Mouse (Mus musculus): ENCODE measurements around the gene Ajm1.
A peak's percentile ranks its signal among the peaks of the same experiment; 100 is the strongest.

Ajm1 gene

GRCm38 (mm10) chr2:25583571-25583970, 2.0 kb upstream of the Ajm1 start:
- DNase-seq (ENCODE audit: low spot score), result no peak

DNA sequence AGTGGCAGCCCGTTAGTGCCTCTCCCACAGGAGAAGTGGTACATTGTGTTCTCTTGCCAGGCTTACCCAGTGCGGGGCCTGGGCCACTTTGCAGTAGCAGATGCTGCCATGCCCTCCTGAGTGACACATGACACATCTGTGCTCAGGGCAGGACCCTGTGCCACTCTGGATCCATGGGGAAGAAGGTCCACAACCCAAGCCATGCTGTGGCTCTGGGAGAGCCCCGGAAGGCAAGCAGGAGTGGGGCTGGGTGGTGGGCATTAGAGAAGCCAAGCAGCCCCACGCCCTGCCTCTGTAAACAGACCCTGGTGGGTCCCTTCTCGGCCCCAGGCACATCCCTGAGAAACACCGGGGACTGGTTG, 1.5 kb upstream of the Ajm1 start:
- no peak for DNase-seq (ENCODE audit: low spot score)

DNA sequence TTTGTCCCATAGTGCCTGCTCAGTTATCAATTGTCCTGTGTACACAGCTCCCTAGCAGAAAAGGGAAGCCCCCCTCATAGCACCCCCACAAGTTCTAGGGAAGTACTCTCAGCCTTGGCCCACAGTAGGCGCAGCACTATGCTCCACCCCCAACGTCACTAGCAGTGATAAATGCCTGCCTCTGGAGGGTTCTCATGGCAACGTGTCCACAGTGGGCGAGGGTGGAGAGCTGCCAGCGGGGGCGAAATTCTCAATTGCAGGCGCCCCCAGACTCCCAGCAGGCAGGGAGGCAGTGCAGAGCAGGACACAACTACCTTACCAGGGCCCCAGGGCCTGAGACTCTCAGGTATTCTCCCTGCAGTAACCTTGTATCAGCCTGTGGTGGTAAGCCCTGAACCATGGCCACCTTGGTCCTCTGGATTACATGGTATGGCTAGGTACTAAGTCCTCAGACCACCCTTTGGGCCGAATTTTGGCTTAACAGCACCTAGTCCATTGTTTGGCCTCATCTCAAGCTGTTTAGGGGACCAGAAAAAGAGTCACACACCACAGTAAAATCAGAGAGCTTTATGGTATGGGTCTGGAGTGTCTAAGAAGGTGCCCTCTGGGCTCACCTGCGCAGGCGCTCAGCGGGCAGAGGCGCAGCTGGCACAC, 1.0 kb upstream of the Ajm1 start:
- DNase-seq (ENCODE audit: low spot score), result no peak

GRCm38 (mm10) chr2:25581901-25582301, 344 bp upstream of the Ajm1 start:
- DNase-seq (ENCODE audit: low spot score), result no peak

GRCm38 (mm10) chr2:25580621-25581101, 896 bp downstream of the Ajm1 start:
- no peak for DNase-seq (ENCODE audit: low spot score)

DNA sequence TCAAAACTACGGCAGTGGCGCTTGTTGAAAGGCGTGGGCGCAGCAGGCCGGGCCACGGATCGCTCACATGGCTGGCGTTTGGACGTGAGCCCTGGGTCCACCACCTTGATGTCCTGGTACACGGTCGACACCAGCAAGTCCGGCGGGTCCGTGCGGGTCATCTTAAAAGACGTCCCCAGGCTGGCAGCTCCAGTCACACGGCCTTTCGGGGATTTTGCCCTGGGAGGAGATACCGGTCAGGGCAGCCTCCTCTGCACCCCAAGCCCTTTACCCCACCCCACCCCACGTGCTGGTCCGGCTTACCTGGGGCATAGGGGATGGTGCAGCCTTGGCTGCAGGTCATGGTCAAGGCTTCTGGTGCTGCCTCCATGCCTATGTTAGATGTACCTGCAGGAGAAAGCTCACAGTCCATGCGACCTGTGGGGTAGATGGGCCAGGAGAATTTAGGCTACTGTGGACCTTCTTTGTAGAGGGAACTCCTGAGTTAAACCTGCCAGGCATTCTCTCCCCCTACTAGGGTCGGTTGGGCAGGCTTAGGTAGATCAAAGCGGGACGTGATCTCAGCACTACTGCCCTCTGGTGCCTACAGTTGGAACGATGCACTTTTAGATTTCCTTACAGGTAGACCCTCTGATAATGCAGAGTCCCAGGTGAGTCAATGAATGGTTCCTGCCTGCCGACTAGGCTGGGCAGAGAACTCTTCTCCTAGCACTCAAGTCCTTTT, 1.7 kb downstream of the Ajm1 start:
- DNase-seq (ENCODE audit: low spot score), result peak; percentile 68

- no peak for DNase-seq (ENCODE audit: low spot score)
Measured at GRCm38 (mm10) chr2:25578796-25579736, 2.5 kb downstream of the Ajm1 start.

- peak; percentile 59 for DNase-seq (ENCODE audit: low spot score)
Measured at GRCm38 (mm10) chr2:25577951-25578795, 3.4 kb downstream of the Ajm1 start.

- no peak for DNase-seq (ENCODE audit: low spot score)
Measured at GRCm38 (mm10) chr2:25576965-25577891, 4.3 kb downstream of the Ajm1 start.

- DNase-seq (ENCODE audit: low spot score), result no peak
Measured at GRCm38 (mm10) chr2:25576028-25576850, 5.3 kb downstream of the Ajm1 start.

DNA sequence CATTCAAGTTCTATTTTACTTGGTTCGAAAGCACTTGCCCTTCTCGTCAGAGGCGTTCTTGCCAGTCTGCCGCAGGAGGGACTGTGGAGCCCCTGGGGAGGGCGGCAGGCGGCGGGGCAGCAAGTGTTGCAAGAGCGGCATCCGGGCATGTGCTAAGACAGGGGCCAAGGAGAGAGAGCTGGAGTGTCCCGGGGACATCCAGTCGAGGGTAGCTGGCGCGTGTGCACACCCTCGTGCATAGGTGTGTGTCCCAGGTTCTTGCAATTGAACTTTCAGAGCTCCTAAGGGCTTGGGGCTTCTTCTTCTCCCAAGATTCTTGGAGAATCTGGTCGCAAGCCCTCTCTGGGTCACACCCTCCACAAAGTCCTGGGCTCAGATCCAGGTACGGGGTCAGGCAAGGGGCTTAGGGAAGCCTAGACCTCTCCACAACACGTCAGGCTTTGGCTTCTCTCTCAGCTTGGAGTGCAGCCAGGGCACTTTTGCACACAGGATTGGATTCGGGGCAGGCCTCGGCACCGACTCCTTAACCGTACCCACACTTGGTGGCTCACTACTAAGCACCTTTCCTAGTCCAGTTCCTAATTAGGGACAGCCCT, 6.0 kb downstream of the Ajm1 start:
- DNase-seq (ENCODE audit: low spot score), result peak; percentile 61

- DNase-seq (ENCODE audit: low spot score), result peak; percentile 99
Measured at GRCm38 (mm10) chr2:25574579-25575431, 6.8 kb downstream of the Ajm1 start, which contains the start of the genes Mamdc4 and Phpt1. Gene Mamdc4, minus strand, starts transcription at chr2:25574845. Gene Phpt1, minus strand, starts transcription at chr2:25575224.

DNA sequence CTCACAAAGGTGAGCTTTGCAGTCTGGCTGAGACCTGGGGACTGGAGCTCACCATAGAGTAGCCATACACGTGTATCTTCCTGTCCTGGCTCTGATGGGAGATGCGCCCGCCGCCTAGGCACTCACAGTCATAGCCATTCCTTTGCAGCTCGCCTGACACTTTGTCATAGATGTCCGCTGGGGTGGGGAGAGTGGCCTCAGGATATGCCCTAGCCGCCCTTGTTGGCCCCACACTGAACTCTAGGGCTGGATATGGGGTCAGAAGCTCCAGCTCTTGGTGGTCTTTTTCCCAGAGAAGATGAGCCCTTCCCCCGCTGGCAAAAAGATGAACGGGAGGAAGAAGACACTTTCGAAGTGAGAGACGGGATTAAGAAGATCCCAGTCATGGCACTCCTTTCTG, 7.4 kb downstream of the Ajm1 start:
- DNase-seq (ENCODE audit: low spot score), result no peak

DNA sequence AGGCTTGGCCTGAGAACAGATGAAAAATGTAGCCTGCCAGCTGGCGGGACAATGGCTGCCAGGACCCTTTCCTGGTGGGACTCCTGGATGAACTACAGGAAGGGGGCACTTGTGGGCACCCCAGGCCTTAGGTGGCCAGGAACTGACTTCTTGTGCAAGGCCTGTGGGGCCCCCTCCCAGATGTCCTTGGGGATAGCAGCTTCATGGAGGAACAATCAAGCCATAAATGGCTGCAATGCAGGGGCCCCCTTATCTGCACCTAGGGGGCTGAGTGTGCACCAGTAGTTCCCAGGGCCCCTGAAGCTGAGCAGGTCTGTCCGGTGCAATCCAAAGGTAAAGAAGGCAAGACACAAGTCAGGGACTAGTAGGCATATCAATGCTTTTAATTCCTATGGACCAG, 8.5 kb downstream of the Ajm1 start:
- DNase-seq (ENCODE audit: low spot score), result no peak

GRCm38 (mm10) chr2:25571221-25571620, 10.3 kb downstream of the Ajm1 start:
- DNase-seq (ENCODE audit: low spot score), result no peak

DNA sequence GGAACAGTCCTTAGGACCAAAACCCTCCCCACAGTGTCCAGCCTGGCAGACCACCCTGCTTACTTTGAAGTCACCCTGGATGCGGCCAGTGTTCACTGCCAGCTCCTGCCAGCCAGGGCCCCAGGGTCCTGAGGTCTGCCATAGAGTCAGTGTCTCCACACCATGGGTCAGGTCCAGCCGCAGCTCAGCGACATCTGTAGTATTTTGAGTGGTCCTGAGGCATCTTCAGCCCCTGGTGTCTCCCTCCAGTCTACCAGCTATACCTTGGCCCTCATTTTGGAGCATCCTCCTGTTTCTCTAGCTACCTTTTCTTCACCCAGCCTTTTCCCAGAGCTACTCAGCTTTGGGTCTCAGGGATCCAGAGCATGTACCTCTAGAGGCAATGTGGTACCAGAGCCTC, 12.2 kb downstream of the Ajm1 start:
- DNase-seq (ENCODE audit: low spot score), result no peak

- DNase-seq (ENCODE audit: low spot score), result no peak
Measured at GRCm38 (mm10) chr2:25568473-25569019, 13.0 kb downstream of the Ajm1 start.

DNA sequence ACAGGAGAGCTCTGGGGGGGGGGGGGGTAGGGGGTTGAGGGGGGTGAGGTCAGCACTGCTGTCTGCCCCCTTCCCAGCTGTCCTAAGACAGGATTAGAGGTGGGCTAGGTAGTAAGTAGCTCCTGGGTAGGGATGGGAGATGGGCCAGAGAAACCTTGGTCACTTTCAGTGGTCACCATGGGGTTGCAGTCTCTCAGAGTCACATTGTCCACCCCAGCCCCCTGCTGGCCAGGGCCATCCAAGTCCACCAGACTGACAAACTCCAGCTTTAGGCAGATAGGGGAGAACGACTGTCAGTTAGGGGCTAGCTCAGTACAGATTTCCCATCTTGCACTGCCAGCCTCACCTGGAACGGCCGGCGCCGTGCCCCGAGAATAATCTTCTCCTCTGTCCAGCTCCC, 15.0 kb downstream of the Ajm1 start:
- no peak for DNase-seq (ENCODE audit: low spot score)
